Mouse (Mus musculus) embryonic facial prominence, embryonic 12.5 days (tissue): ENCODE results near the gene Srrm4. TPM values are rescaled to one million over a fixed set of nuclear protein-coding genes. Genes with fewer than 3 reads are reported as not detected.

Source experiments
- ATAC-seq: fragments of 200-750 bp; cut with Nextera tagmentation; 2 replicates; pipeline ENCODE4 v1.8.0; 2017; ENCODE audit not compliant: insufficient number of reproducible peaks, insufficient read depth, low FRiP score, low TSS enrichment
- H3K27ac ChIP-seq: fragments of 300-500 bp; sonication (generic); 2 replicates; pipeline ENCODE4 v1.5.1; 2016; ENCODE audit warnings: mild to moderate bottlenecking
- H3K27me3 ChIP-seq: fragments of 300-500 bp; sonication (generic); 2 replicates; pipeline ENCODE4 v1.6.1; 2016; ENCODE audit warnings: mild to moderate bottlenecking, moderate library complexity
- H3K36me3 ChIP-seq: fragments of 300-500 bp; sonication (generic); 2 replicates; pipeline ENCODE4 v1.6.1; 2016; ENCODE audit warnings: mild to moderate bottlenecking
- H3K4me1 ChIP-seq: fragments of 300-500 bp; sonication (generic); 2 replicates; pipeline ENCODE4 v1.6.1; 2016
- H3K4me2 ChIP-seq: fragments of 300-500 bp; sonication (generic); replicated peaks from 2 replicates; pipeline ENCODE4 v1.6.1; 2016; ENCODE audit warnings: mild to moderate bottlenecking, moderate library complexity
- H3K4me3 ChIP-seq: fragments of 300-500 bp; sonication (generic); 2 replicates; pipeline ENCODE4 v1.5.1; 2016; ENCODE audit warnings: mild to moderate bottlenecking
- H3K9ac ChIP-seq: fragments of 300-500 bp; sonication (generic); 2 replicates; pipeline ENCODE4 v1.6.1; 2016; ENCODE audit warnings: mild to moderate bottlenecking, moderate library complexity
- H3K9me3 ChIP-seq: fragments of 300-500 bp; sonication (generic); 2 replicates; pipeline ENCODE4 v1.6.1; 2016; ENCODE audit warnings: mild to moderate bottlenecking, moderate library complexity
- WGBS: fragments of 180-500 bp; shearing (Covaris S2); methylation state at CpG from one replicate; pipeline ENCODE4 v1.1.7; 2016; 5-methylcytosine and 5-hydroxymethylcytosine counted together
- polyA plus RNA-seq: library from polyadenylated mRNA; unstranded; fragments of >200 nt; fragmentation: Nextera tagmentation; extraction: Ambion mirVana; gene quantifications from 2 replicates; pipeline ENCODE4 v1.2.1, GENCODE M21; 2016

Gene Srrm4
- polyA plus RNA-seq, 1 experiment from 2014 or later, result 2.4 TPM

DNA sequence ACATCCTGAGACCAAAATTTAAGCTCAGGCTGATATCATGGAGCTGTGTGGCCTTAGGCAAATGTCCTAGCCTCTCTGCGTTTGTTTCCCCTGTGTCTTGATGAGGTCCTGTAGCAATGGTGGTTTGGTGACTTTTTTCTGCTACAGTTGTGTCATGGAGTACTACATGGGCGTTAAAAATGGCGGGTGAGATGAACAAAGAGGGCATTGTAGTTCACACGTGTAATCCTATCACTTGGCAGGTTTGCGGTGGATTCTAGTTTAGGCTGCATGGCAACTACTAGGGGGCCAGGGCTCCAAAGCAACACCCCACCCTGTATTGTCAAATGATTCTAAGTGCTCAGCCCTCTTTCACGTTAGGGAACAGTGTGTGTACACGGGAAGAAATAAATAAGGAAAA is 21.1 kb downstream of the Srrm4 start:
- Histone ChIP-seq H3K4me3 (no peak overlapping the region), H3K9ac (no peak overlapping the region), H3K4me1 (peaks cover 24% of the 10 kb centered on the region), H3K27ac (no peak overlapping the region), H3K4me2 (no peak overlapping the region), H3K27me3 (peaks cover 3% of the 10 kb centered on the region; the same call in 1 of the 2 replicates), H3K36me3 (no peaks in the 10 kb centered on the region), H3K9me3 (no peaks in the 10 kb centered on the region)
- no peak for ATAC-seq
- WGBS, result 52% methylated on average over 7 of the region's 7 CpGs

DNA sequence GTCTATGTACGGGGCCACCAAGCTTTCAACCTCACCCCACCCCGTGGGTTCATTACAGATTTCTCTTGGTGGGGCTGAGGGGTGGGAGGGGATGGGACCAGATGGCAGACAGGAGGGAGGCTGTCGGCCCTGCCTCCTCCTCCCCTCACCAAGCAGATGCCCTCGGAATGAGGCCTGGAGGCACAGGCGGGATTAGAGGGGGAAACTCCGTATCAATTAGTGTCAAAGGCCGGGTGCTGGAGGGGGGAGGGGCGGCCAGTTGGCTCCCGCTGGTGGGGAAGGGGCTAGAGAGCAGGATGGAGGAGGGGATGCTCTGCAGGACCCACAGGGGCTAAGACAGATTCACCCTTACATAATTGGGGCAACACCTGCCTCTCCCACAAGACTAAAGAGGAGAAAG is 22.0 kb downstream of the Srrm4 start:
- Histone ChIP-seq H3K4me3 (no peak overlapping the region), H3K36me3 (no peaks in the 10 kb centered on the region), H3K9me3 (no peaks in the 10 kb centered on the region), H3K4me1 (peaks cover 24% of the 10 kb centered on the region), H3K9ac (no peak overlapping the region), H3K27me3 (peaks cover 3% of the 10 kb centered on the region; the same call in 1 of the 2 replicates), H3K4me2 (peak overlapping the region; percentile 15; the same call in 1 of the 2 replicates), H3K27ac (no peak overlapping the region)
- ATAC-seq, result no peak
- WGBS, result 0% methylated on average over 8 of the region's 9 CpGs

DNA sequence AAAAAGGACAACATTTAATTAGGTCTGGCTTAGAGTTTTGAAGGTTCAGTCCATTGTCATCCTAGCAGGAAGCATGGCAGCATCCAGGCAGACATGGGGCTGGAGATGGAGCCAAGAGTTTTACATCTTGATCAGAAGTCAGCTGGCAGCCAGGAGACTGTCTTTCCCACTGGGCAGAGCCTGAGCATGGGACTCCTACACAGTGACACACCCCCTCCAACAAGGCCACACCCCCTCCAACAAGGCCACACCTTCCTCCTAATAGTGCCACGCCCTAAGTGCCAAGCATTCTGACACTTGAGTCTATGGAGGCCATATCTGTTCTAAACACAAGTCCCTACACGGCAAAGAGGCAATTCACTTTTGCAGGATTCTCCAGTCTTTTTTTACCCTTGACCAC is 23.6 kb downstream of the Srrm4 start:
- Histone ChIP-seq H3K36me3 (no peaks in the 10 kb centered on the region), H3K4me2 (no peak overlapping the region), H3K4me1 (peaks cover 18% of the 10 kb centered on the region; the same call in 1 of the 2 replicates), H3K4me3 (no peak overlapping the region), H3K9ac (no peak overlapping the region), H3K9me3 (no peaks in the 10 kb centered on the region), H3K27me3 (peaks cover 3% of the 10 kb centered on the region; the same call in 1 of the 2 replicates), H3K27ac (no peak overlapping the region)
- WGBS, result 96% methylated on average over 2 of the region's 2 CpGs
- ATAC-seq, result no peak

DNA sequence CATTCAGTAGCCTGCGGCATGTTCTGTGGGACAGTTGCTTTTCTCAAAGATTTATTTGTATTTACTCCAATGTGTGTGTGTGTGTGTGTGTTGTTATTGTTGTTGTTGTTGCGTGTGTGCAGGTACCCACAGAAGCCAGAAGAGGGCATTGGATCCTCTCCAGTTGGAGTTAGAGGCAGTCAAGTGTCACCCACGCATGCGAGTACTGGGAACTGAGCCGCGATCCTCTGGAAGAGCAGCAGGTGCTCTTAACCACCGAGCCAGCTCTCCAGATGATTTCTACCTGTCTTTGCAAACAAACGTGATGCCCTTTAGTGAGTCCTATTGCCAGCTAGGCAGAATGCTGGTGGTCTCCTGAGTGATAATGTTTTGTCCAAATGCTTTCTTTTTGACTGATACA is 24.3 kb downstream of the Srrm4 start:
- Histone ChIP-seq H3K36me3 (no peaks in the 10 kb centered on the region), H3K27ac (no peak overlapping the region), H3K4me1 (peaks cover 13% of the 10 kb centered on the region; the same call in 1 of the 2 replicates), H3K27me3 (peaks cover 3% of the 10 kb centered on the region; the same call in 1 of the 2 replicates), H3K4me2 (no peak overlapping the region), H3K9me3 (no peaks in the 10 kb centered on the region), H3K4me3 (no peak overlapping the region), H3K9ac (no peak overlapping the region)
- no peak for ATAC-seq
- WGBS, result 92% methylated on average over 8 of the region's 8 CpGs

DNA sequence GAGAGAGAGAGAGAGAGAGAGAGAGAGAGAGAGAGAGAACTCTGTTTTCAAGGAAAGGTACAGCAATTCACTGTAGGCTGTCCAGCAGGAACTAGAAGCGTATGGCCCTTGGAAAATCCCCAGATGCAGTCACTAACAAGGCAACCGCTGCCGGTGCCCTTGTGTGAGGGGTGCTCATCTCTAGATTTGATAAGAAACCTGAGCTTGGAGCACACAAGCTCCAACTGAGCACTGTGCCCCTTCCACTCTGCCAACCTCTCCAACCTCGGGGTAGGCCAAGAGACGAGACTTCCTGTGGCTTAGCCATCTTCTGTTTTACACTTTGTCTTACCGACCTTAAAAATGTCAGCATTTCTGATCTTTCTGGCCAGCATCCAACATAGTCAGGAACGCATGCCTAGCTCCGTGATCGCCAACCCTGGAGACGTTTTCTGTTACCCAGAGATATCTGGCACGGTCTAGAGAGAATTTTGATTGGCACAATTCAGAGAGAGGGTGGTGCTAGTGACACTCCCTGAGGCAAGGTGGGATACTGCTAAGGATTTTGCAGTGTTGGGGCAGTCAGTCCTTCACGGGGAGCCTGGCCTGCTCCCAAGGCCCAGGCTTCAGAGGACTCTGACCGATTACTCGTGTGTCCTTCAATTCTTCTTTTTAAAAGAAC is 25.1 kb downstream of the Srrm4 start:
- ATAC-seq, result no peak

DNA sequence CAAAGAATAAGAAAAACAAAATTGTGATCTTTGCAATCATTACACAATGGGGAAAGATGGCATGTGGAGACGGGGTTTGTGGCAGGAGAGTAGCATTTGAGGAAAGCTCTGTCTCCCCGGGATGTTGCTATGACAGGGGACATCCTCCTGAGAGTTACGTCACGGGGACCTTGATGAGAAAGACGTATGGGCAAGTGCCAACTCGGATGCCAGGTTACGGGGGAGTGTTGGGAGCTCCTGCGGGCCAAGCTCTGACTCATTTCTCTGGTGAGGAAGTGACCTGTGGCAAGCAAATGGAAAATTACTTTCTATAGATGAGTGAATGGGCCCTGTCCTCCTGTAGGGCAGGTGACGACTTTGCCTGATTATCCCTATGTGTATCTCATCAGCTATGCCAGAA is 26.0 kb downstream of the Srrm4 start:
- ATAC-seq, result no peak
- Histone ChIP-seq H3K4me1 (peaks cover 5% of the 10 kb centered on the region; the same call in 1 of the 2 replicates), H3K27me3 (no peaks in the 10 kb centered on the region), H3K36me3 (no peaks in the 10 kb centered on the region), H3K4me2 (no peak overlapping the region), H3K9ac (no peak overlapping the region), H3K9me3 (no peaks in the 10 kb centered on the region), H3K4me3 (no peak overlapping the region), H3K27ac (no peak overlapping the region)
- 80% methylated on average over 9 of the region's 9 CpGs for WGBS

More for the DNA sequence above, 25.1 kb downstream of the Srrm4 start:
- Histone ChIP-seq H3K9ac (no peak overlapping the region), H3K27ac (no peak overlapping the region), H3K27me3 (no peaks in the 10 kb centered on the region; the same call in 1 of the 2 replicates), H3K36me3 (no peaks in the 10 kb centered on the region), H3K4me3 (no peak overlapping the region), H3K4me1 (peaks cover 11% of the 10 kb centered on the region; the same call in 1 of the 2 replicates), H3K4me2 (no peak overlapping the region), H3K9me3 (no peaks in the 10 kb centered on the region)
- 73% methylated on average over 14 of the region's 14 CpGs for WGBS

DNA sequence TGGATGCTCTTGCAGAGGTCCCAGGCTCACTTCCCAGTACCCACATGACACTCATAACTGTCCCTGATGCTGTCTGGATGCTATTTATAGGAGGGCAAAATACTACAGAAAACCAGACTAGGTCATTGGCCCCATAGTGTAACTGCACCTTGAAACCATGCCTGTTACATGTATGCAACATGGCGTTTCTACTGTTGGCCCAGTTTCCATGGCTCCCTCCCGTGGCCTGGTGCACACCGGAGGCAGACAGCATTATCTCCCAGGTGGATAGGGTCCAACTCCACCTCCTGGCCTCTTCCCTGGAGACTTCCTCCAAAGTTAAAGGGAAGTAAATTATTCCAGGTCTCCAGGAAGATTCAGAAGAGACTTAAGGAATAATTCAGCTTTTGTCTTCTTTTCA is 27.2 kb downstream of the Srrm4 start:
- Histone ChIP-seq H3K9ac (no peak overlapping the region), H3K4me2 (no peak overlapping the region), H3K4me3 (no peak overlapping the region), H3K27me3 (no peaks in the 10 kb centered on the region), H3K4me1 (peaks cover under 1% of the 10 kb centered on the region; the same call in 1 of the 2 replicates), H3K27ac (no peak overlapping the region), H3K36me3 (no peaks in the 10 kb centered on the region), H3K9me3 (no peaks in the 10 kb centered on the region)
- no peak for ATAC-seq
- 82% methylated on average over 3 of the region's 3 CpGs for WGBS

DNA sequence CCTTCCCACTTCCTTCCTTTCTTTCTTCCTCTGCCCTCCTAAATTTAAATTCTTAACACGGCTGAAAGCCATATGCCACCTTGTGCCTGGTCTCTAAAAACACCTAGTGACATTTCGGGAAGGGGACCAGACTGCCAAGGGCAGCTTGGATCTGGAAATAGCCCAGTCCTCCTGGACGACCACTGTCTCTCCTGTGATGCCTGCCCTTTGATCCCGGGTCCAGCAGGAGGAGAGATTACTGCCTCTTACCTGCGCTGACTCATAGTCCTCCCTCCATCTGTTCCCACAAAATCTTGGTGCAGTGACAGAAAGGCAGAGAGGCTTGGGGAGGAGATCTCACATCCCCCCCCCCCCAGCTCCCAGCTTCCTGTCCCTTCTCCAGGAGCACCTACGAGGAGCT is 27.9 kb downstream of the Srrm4 start:
- Histone ChIP-seq H3K9ac (no peak overlapping the region), H3K27me3 (no peaks in the 10 kb centered on the region), H3K36me3 (no peaks in the 10 kb centered on the region), H3K4me3 (no peak overlapping the region), H3K9me3 (no peaks in the 10 kb centered on the region), H3K27ac (no peak overlapping the region), H3K4me2 (no peak overlapping the region), H3K4me1 (no peaks in the 10 kb centered on the region)
- no peak for ATAC-seq
- 62% methylated on average over 6 of the region's 6 CpGs for WGBS

DNA sequence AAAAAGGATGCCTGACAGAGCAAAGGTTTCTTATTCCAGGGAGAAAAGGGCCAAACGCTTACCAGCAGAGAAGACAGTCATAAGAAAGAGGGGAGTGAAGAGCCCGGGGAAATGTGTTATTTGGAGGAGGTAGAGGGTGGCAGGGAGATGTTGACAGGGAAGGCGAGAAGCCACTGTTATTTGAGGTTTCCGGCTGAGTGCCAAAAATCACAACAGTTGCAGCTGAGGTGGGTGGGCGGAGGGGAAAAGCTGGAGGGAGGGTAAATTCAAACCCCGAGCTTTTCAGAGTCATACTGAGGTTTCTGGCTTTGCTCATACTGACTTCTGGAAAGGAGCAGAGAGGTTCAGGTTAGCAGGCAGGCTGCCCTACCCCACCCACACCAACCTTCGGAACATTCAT is 32.5 kb downstream of the Srrm4 start:
- no peaks in the 10 kb centered on the region for H3K9me3 ChIP-seq
- WGBS, result 79% methylated on average over 7 of the region's 7 CpGs
- H3K4me2 ChIP-seq, result no peak overlapping the region
- no peak for ATAC-seq
- H3K4me3 ChIP-seq, result no peak overlapping the region
- no peak overlapping the region for H3K27ac ChIP-seq
- H3K4me1 ChIP-seq, result no peaks in the 10 kb centered on the region
- H3K27me3 ChIP-seq, result no peaks in the 10 kb centered on the region
- H3K36me3 ChIP-seq, result no peaks in the 10 kb centered on the region
- no peak overlapping the region for H3K9ac ChIP-seq

DNA sequence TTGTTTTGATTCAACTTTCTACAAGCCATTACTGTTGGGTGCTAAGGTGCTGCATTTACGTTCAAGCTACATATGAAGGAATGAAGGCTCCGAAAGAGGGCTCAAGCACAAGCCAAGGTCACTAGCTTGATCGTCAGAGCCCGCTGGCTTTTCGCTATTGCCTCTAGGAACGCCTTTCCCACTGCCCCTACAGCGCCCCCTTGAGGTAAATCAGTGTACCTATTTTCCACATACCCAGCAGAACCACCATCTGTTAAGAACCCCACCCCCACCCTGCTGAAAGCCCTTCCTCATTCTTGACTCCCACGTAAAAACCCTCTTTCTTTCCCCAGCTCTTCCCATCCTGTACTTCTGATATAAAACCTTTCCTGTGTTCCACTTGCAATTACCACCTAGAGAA is 35.0 kb downstream of the Srrm4 start:
- H3K4me2 ChIP-seq, result no peak overlapping the region
- H3K9ac ChIP-seq, result no peak overlapping the region
- no peak overlapping the region for H3K4me3 ChIP-seq
- no peak overlapping the region for H3K27ac ChIP-seq
- no peak for ATAC-seq
- H3K9me3 ChIP-seq, result no peaks in the 10 kb centered on the region
- no peaks in the 10 kb centered on the region for H3K4me1 ChIP-seq
- no peaks in the 10 kb centered on the region for H3K36me3 ChIP-seq
- H3K27me3 ChIP-seq, result no peaks in the 10 kb centered on the region
- WGBS, result 42% methylated on average over 8 of the region's 8 CpGs

DNA sequence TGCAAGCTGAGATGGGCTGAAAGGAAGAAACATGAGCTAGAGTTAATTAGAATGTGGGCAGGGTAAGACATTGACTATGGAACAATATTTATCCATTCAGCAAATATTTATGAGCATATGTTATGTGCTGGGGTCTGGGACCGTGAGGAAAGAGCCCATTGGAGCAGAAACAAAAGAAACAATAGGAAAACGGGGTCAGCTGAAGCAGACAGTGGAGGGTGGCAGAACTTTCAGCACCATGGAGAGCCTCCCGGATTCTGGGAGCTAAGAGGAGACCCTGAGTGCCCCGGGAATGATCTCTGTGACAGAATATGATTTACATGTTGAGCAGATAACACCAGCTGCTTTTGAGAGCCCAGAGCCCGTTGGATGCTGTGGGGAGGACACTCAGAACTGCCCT is 37.7 kb downstream of the Srrm4 start:
- ATAC-seq, result no peak

DNA sequence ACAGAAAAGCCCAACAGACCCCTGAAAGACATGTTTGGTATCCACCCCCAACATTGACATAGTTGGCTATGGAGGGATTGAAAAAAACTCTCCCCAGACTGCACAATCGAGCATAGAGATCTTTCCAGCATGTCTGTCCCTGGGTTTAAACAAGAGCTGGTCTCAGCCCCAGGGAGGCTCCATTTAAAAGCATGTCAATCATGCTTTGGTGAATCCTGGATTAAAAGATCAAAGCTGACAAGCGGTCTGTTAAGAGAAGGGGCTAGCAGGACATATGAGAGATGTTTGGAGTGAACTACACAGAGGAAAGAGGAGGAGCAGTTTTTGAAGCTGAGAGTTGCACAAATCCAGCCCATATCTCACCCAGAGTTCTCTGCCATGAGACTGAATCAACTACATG is 38.5 kb downstream of the Srrm4 start:
- Histone ChIP-seq H3K27ac (no peak overlapping the region), H3K9ac (no peak overlapping the region), H3K36me3 (no peaks in the 10 kb centered on the region), H3K27me3 (no peaks in the 10 kb centered on the region), H3K9me3 (no peaks in the 10 kb centered on the region), H3K4me3 (no peak overlapping the region), H3K4me1 (no peaks in the 10 kb centered on the region), H3K4me2 (no peak overlapping the region)
- ATAC-seq, result no peak
- WGBS, result 51% methylated on average over 2 of the region's 2 CpGs

More for the DNA sequence above, 37.7 kb downstream of the Srrm4 start:
- no peaks in the 10 kb centered on the region for H3K9me3 ChIP-seq
- H3K4me2 ChIP-seq, result no peak overlapping the region
- no peaks in the 10 kb centered on the region for H3K4me1 ChIP-seq
- 10% methylated on average over 5 of the region's 5 CpGs for WGBS
- H3K27ac ChIP-seq, result no peak overlapping the region
- H3K27me3 ChIP-seq, result no peaks in the 10 kb centered on the region
- H3K9ac ChIP-seq, result no peak overlapping the region
- no peak overlapping the region for H3K4me3 ChIP-seq
- H3K36me3 ChIP-seq, result no peaks in the 10 kb centered on the region
